Mouse (Mus musculus): ENCODE measurements around the gene Gm14409. TPM values are rescaled to one million over a fixed set of nuclear protein-coding genes. Genes with fewer than 3 reads are reported as not detected.
"Not testable (repeated sequence)": the region's sequence is repeated elsewhere in the genome, so short reads cannot be mapped to it uniquely, and the experiment has no call there.

The Gm14409 gene
- total RNA-seq (2014; fragmentation: Nextera tagmentation) (not detected in 2 replicates), total RNA-seq (2017) (0.30 TPM in 1 of 2 replicates, not detected in the other)

- ATAC-seq (replicated peaks; ENCODE audit: low FRiP score, low TSS enrichment, poor library complexity, severe bottlenecking) = not testable (repeated sequence)
These were observed at the start of gene Gm14409 for GRCm38 (mm10) chr2:177266936-177267335. Gm14409 (minus strand) TSS chr2:177267036.

- not testable (repeated sequence) for ATAC-seq (replicated peaks; ENCODE audit: low FRiP score, low TSS enrichment, poor library complexity, severe bottlenecking)
These were observed 42.8 kb upstream of the Gm14409 start for GRCm38 (mm10) chr2:177309627-177310026.

- not testable (repeated sequence) for ATAC-seq (replicated peaks; ENCODE audit: low FRiP score, low TSS enrichment, poor library complexity, severe bottlenecking)
These were observed 38.1 kb upstream of the Gm14409 start for GRCm38 (mm10) chr2:177304980-177305379.

GRCm38 (mm10) chr2:177283701-177284100 is 16.9 kb upstream of the Gm14409 start:
- ATAC-seq (replicated peaks; ENCODE audit: low FRiP score, low TSS enrichment, poor library complexity, severe bottlenecking) = not testable (repeated sequence)

- ATAC-seq (replicated peaks; ENCODE audit: low FRiP score, low TSS enrichment, poor library complexity, severe bottlenecking) = not testable (repeated sequence)
These were observed 10.9 kb upstream of the Gm14409 start for GRCm38 (mm10) chr2:177277754-177278153.

GRCm38 (mm10) chr2:177272237-177272636 is 5.4 kb upstream of the Gm14409 start:
- not testable (repeated sequence) for ATAC-seq (replicated peaks; ENCODE audit: low FRiP score, low TSS enrichment, poor library complexity, severe bottlenecking)

GRCm38 (mm10) chr2:177247449-177247848 is 19.4 kb downstream of the Gm14409 start:
- not testable (repeated sequence) for ATAC-seq (replicated peaks; ENCODE audit: low FRiP score, low TSS enrichment, poor library complexity, severe bottlenecking)

GRCm38 (mm10) chr2:177230461-177230860 is 36.4 kb downstream of the Gm14409 start:
- not testable (repeated sequence) for ATAC-seq (replicated peaks; ENCODE audit: low FRiP score, low TSS enrichment, poor library complexity, severe bottlenecking)

Other genes starting within 250 kb of the Gm14409 start
- gene Gm14401, start 192.7 kb downstream of the Gm14409 start, total RNA-seq (2014; fragmentation: Nextera tagmentation) = not detected in 2 replicates
- gene Gm14401, start 192.7 kb downstream of the Gm14409 start, total RNA-seq (2017) = 2.2 TPM in 1 of 2 replicates, not detected in the other
- 8.4 and 20.2 TPM in 2 replicates for gene Gm14410, start 60.6 kb downstream of the Gm14409 start, total RNA-seq (2014; fragmentation: Nextera tagmentation)
- gene Gm14410, start 60.6 kb downstream of the Gm14409 start, total RNA-seq (2017) = 0.89 and 12.9 TPM in 2 replicates
- 1.8 TPM in 1 of 2 replicates, not detected in the other for gene Gm14412, start 57.3 kb upstream of the Gm14409 start, total RNA-seq (2014; fragmentation: Nextera tagmentation)
- 0.91 TPM in 1 of 2 replicates, not detected in the other for gene Gm14412, start 57.3 kb upstream of the Gm14409 start, total RNA-seq (2017)
- gene Gm14418, start 131.3 kb upstream of the Gm14409 start, total RNA-seq (2014; fragmentation: Nextera tagmentation) = 4.4 TPM in 1 of 2 replicates, not detected in the other
- 8.0 TPM in 1 of 2 replicates, not detected in the other for gene Gm14418, start 131.3 kb upstream of the Gm14409 start, total RNA-seq (2017)
- gene Zfp970, start 197.7 kb upstream of the Gm14409 start, total RNA-seq (2014; fragmentation: Nextera tagmentation) = 15.2 and 26.9 TPM in 2 replicates
- gene Zfp970, start 197.7 kb upstream of the Gm14409 start, total RNA-seq (2017) = 5.9 and 15.0 TPM in 2 replicates
- 2.3 and 7.8 TPM in 2 replicates for gene Gm14403, start 231.2 kb upstream of the Gm14409 start, total RNA-seq (2014; fragmentation: Nextera tagmentation)
- 14.2 TPM in 1 of 2 replicates, not detected in the other for gene Gm14403, start 231.2 kb upstream of the Gm14409 start, total RNA-seq (2017)

Data from megakaryocyte-erythroid progenitor cell, adult 5-6 weeks (primary cell).